Mouse (Mus musculus): ENCODE results near the gene Mrps17. TPM values are rescaled to one million over a fixed set of nuclear protein-coding genes. Genes with fewer than 3 reads are reported as not detected.

Mrps17 gene
- 68.5 TPM for polyA plus RNA-seq (2014; fragmentation: Illumina TruSeq; extraction: RNeasy Lipid Tissue Mini Kit (QIAGEN cat#74804); ENCODE audit: low read depth, low replicate concordance)

DNA sequence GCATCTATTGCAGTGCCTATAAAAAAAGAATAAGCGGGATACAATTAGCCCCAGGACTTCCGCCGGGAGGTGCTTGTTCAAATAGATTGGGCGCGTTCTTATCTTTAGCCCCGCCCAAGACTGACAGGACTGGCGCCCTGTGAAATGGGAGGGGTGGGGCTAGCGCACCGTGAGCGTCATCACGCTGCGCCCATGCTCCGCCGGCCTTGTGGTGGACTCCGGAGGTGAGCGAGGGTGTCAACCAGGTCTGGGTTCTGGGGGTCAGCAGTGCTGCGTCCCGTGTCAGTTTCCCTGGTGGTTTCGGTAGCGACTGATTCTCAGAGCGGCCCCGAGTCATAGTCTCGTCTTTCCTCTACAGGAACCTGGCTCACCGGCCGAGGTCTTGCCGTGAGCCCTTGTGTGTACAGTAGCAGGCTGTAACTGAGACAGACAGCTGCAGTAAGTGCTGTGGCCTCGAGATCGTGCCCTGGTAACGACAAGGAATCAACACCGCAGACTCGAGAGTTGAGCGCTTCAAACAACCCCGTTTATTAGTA is at the start of gene Mrps17:
Gene Mrps17 (plus strand): TSS at position 172 of the 536 bp plus-strand sequence.

DNA sequence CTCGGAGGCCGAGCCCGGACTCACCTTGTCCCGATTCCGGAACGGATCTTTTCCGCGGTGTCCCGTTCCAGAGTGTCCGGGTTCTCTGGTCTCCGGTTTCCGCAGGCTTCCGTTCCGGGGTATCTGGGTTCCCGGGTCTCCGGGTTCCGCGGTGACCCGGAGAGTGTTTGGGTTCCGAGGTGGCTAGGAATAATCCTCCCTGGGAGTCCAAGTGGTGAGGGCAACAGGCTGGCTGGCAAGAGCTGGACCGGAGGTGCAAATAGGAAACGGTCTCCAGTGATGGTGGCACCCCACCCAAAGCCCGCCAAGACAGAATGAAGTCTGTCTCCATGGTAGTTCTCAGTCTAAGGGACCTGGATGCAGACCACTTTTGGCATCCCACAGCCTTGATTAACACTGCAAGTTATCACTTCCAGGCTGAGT is 45.2 kb upstream of the Mrps17 start, which contains the start of gene Zfp11:
Gene Zfp11 (minus strand): TSS at position 64 of the 423 bp plus-strand sequence.

GRCm38 (mm10) chr5:129708412-129708811 is 6.9 kb upstream of the Mrps17 start, which contains the start of gene Sept14:
Gene Sept14, minus strand, starts transcription at chr5:129708512.

DNA sequence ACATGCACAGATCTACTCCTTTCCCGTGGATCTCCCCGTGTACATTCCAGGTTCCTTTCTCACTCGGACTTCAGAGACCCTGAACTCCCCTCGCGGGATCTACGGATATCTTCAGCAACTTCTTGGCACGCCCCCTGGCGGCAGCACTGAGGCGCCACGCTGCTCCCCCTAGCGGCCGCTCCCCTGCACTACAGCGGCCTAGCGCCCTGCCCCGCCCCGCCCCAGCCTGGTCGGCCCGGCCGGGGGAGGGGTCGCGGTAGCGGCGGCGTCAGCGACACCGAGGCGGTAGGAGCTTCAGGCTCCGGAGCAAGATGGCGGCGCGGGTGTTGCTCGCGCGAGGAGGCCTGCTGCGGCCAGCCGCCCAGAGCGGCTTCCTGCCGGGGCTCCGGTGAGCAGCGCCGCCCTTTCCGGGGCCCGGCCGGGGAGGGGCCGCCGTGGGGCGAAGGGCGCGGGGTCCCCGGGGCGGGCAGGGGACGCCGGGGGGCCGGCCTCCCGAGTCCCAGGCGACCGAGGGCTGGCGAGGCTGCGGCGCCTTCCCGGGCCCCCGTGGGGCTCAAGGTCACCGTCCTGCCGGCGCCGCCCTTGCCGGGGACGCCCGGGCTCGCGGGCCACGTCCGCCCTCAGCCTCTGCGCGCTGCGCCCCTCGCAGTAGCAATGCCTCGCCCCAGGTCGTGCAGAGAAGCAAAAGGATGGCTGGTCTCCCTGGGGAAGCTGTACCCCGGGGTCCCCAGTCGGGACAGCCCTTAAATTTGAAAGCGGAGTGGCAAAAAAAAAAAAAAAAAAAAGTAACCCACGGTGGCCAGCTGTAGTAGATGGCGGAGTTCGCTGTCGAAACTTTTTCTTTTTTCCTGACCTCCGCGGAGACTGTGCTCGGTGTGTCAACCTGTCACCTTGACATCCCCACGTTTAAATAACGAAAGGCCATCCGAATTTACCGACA is 9.8 kb downstream of the Mrps17 start, which contains the start of gene Nipsnap2:
Gene Nipsnap2 (plus strand): TSS at position 230 of the 940 bp plus-strand sequence.

Other genes starting within 250 kb of the Mrps17 start
- gene Sfswap, start 214.3 kb upstream of the Mrps17 start, polyA plus RNA-seq (2014; fragmentation: Illumina TruSeq; extraction: RNeasy Lipid Tissue Mini Kit (QIAGEN cat#74804); ENCODE audit: low read depth, low replicate concordance): 27.9 TPM
- 0.08 TPM for gene Mmp17, start 131.3 kb upstream of the Mrps17 start, polyA plus RNA-seq (2014; fragmentation: Illumina TruSeq; extraction: RNeasy Lipid Tissue Mini Kit (QIAGEN cat#74804); ENCODE audit: low read depth, low replicate concordance)
- gene Zfp11, start 45.4 kb upstream of the Mrps17 start, polyA plus RNA-seq (2014; fragmentation: Illumina TruSeq; extraction: RNeasy Lipid Tissue Mini Kit (QIAGEN cat#74804); ENCODE audit: low read depth, low replicate concordance): 4.4 TPM
- gene Sept14, start 7.0 kb upstream of the Mrps17 start, polyA plus RNA-seq (2014; fragmentation: Illumina TruSeq; extraction: RNeasy Lipid Tissue Mini Kit (QIAGEN cat#74804); ENCODE audit: low read depth, low replicate concordance): not detected
- 79.5 TPM for gene Nipsnap2, start 9.6 kb downstream of the Mrps17 start, polyA plus RNA-seq (2014; fragmentation: Illumina TruSeq; extraction: RNeasy Lipid Tissue Mini Kit (QIAGEN cat#74804); ENCODE audit: low read depth, low replicate concordance)
- 9.8 TPM for gene Psph, start 72.0 kb downstream of the Mrps17 start, polyA plus RNA-seq (2014; fragmentation: Illumina TruSeq; extraction: RNeasy Lipid Tissue Mini Kit (QIAGEN cat#74804); ENCODE audit: low read depth, low replicate concordance)
- 4.6 TPM for gene Sumf2, start 131.5 kb downstream of the Mrps17 start, polyA plus RNA-seq (2014; fragmentation: Illumina TruSeq; extraction: RNeasy Lipid Tissue Mini Kit (QIAGEN cat#74804); ENCODE audit: low read depth, low replicate concordance)
- gene Chchd2, start 172.0 kb downstream of the Mrps17 start, polyA plus RNA-seq (2014; fragmentation: Illumina TruSeq; extraction: RNeasy Lipid Tissue Mini Kit (QIAGEN cat#74804); ENCODE audit: low read depth, low replicate concordance): 776 TPM
- 2.1 TPM for gene Zbed5, start 180.2 kb downstream of the Mrps17 start, polyA plus RNA-seq (2014; fragmentation: Illumina TruSeq; extraction: RNeasy Lipid Tissue Mini Kit (QIAGEN cat#74804); ENCODE audit: low read depth, low replicate concordance)
- gene Phkg1, start 183.1 kb downstream of the Mrps17 start, polyA plus RNA-seq (2014; fragmentation: Illumina TruSeq; extraction: RNeasy Lipid Tissue Mini Kit (QIAGEN cat#74804); ENCODE audit: low read depth, low replicate concordance): 0.36 TPM
- gene Nupr1l, start 193.0 kb downstream of the Mrps17 start, polyA plus RNA-seq (2014; fragmentation: Illumina TruSeq; extraction: RNeasy Lipid Tissue Mini Kit (QIAGEN cat#74804); ENCODE audit: low read depth, low replicate concordance): 5.8 TPM
- gene Vkorc1l1, start 226.5 kb downstream of the Mrps17 start, polyA plus RNA-seq (2014; fragmentation: Illumina TruSeq; extraction: RNeasy Lipid Tissue Mini Kit (QIAGEN cat#74804); ENCODE audit: low read depth, low replicate concordance): 48.9 TPM